Mouse (Mus musculus) cortical plate, adult 2 months (tissue): ENCODE data around the gene Prop1. TPM values are rescaled to one million over a fixed set of nuclear protein-coding genes. Genes with fewer than 3 reads are reported as not detected.

Source experiments
- H3K27ac ChIP-seq: fragments of 200-500 bp; 2 replicates; pipeline ENCODE4 v1.5.1; 2012; ENCODE audit warnings: low read length, control low read depth, inconsistent platforms; ENCODE audit not compliant: insufficient read depth
- H3K4me1 ChIP-seq: fragments of 200-500 bp; 2 replicates; pipeline ENCODE4 v1.6.1; 2011; ENCODE audit warnings: low read length; ENCODE audit not compliant: control insufficient read depth, insufficient read depth
- H3K4me3 ChIP-seq: fragments of 200-500 bp; 2 replicates; pipeline ENCODE4 v1.5.1; 2011; ENCODE audit warnings: mild to moderate bottlenecking, low read length, control low read depth; ENCODE audit not compliant: insufficient read depth
- CTCF ChIP-seq: fragments of 200-500 bp; IDR thresholded peaks from 2 replicates; pipeline ENCODE4 v1.5.1; 2011; ENCODE audit warnings: mild to moderate bottlenecking, control low read depth, low read length; ENCODE audit not compliant: insufficient read depth; ENCODE audit errors: extremely low read depth
- POLR2A ChIP-seq: fragments of 200-500 bp; IDR thresholded peaks from 2 replicates; pipeline ENCODE4 v1.6.1; 2011; ENCODE audit warnings: mild to moderate bottlenecking, low read length, control low read depth; ENCODE audit not compliant: insufficient read depth; ENCODE audit errors: extremely low read depth
- polyA plus RNA-seq: library from polyadenylated mRNA; depleted of rRNA; stranded (reverse); fragments of >200 nt; gene quantifications from 2 replicates; pipeline ENCODE4 v1.2.3, GENCODE M21; 2012; rRNA removed

The Prop1 gene
- not detected in 2 replicates for polyA plus RNA-seq

- H3K4me1 ChIP-seq: no peaks in the 10 kb centered on the region
- H3K4me3 ChIP-seq: no peak within 1 kb of the TSS
- no peak within 1 kb of the TSS for H3K27ac ChIP-seq
- TF ChIP-seq POLR2A (no peak), CTCF (no peak)
Observed at GRCm38 (mm10) chr11:50953665-50954064, at the start of gene Prop1. Gene Prop1 (minus strand): TSS chr11:50953765.

GRCm38 (mm10) chr11:51003296-51003695 is 49.7 kb upstream of the Prop1 start, which contains the start of gene Olfr51:
Gene Olfr51 (plus strand): TSS chr11:51003596.
- Histone ChIP-seq H3K27ac (no peak within 1 kb of the TSS), H3K4me3 (no peak within 1 kb of the TSS), H3K4me1 (no peaks in the 10 kb centered on the region)
- TF ChIP-seq POLR2A (no peak), CTCF (no peak)

- TF ChIP-seq POLR2A (no peak), CTCF (no peak)
- Histone ChIP-seq H3K4me3 (no peak within 1 kb of the TSS), H3K4me1 (no peaks in the 10 kb centered on the region), H3K27ac (no peak within 1 kb of the TSS)
Observed at GRCm38 (mm10) chr11:50981667-50982066, 28.1 kb upstream of the Prop1 start, which contains the start of gene Olfr1377. Gene Olfr1377 (plus strand): TSS chr11:50981967.

GRCm38 (mm10) chr11:50977216-50977615 is 23.7 kb upstream of the Prop1 start:
- no peak for TF ChIP-seq POLR2A
- 0 out of 2 replicates have a peak, but pooled peaks have one; percentile 13 for TF ChIP-seq CTCF
- Histone ChIP-seq H3K27ac (no peak overlapping the region), H3K4me3 (no peak overlapping the region), H3K4me1 (no peaks in the 10 kb centered on the region)

- no peak within 1 kb of the TSS for H3K4me3 ChIP-seq
- TF ChIP-seq CTCF: no peak
- TF ChIP-seq POLR2A: no peak
- no peak within 1 kb of the TSS for H3K27ac ChIP-seq
- H3K4me1 ChIP-seq: no peaks in the 10 kb centered on the region
Observed at GRCm38 (mm10) chr11:50966230-50966629, 12.7 kb upstream of the Prop1 start, which contains the start of gene Olfr1378. Gene Olfr1378 (plus strand): TSS chr11:50966530.

- H3K4me3 ChIP-seq: no peak overlapping the region
- no peaks in the 10 kb centered on the region for H3K4me1 ChIP-seq
- no peak overlapping the region for H3K27ac ChIP-seq
- TF ChIP-seq CTCF (no peak), POLR2A (no peak)
Observed at GRCm38 (mm10) chr11:50964886-50965285, 11.3 kb upstream of the Prop1 start.

- Histone ChIP-seq H3K4me1 (no peaks in the 10 kb centered on the region), H3K4me3 (no peak overlapping the region), H3K27ac (no peak overlapping the region)
- no peak for TF ChIP-seq CTCF
- TF ChIP-seq POLR2A: no peak
Observed at GRCm38 (mm10) chr11:50952290-50952689, 1.3 kb downstream of the Prop1 start.

GRCm38 (mm10) chr11:50943506-50943905 is 10.1 kb downstream of the Prop1 start, which contains the start of gene 4933414I15Rik:
Gene 4933414I15Rik (minus strand): TSS chr11:50943765.
- H3K4me1 ChIP-seq: no peaks in the 10 kb centered on the region
- no peak within 1 kb of the TSS for H3K4me3 ChIP-seq
- TF ChIP-seq POLR2A: no peak
- no peak for TF ChIP-seq CTCF
- H3K27ac ChIP-seq: no peak within 1 kb of the TSS

GRCm38 (mm10) chr11:50942386-50942785 is 11.2 kb downstream of the Prop1 start:
- Histone ChIP-seq H3K4me3 (no peak overlapping the region), H3K27ac (no peak overlapping the region), H3K4me1 (no peaks in the 10 kb centered on the region)
- TF ChIP-seq POLR2A: no peak
- no peak for TF ChIP-seq CTCF

- Histone ChIP-seq H3K4me1 (no peaks in the 10 kb centered on the region), H3K4me3 (no peak overlapping the region), H3K27ac (no peak overlapping the region)
- TF ChIP-seq POLR2A (no peak), CTCF (peak; percentile 96)
Observed at GRCm38 (mm10) chr11:50939621-50940366, 13.8 kb downstream of the Prop1 start.
